Mouse (Mus musculus) liver, embryonic 16.5 days (tissue): Measurements from ENCODE around the gene Tubal3. TPM values are rescaled to one million over a fixed set of nuclear protein-coding genes. Genes with fewer than 3 reads are reported as not detected.

Experiments
- ATAC-seq: fragments of 200-750 bp; cut with Nextera tagmentation; 2 replicates; pipeline ENCODE4 v1.8.0; 2017; ENCODE audit warnings: low read depth, mild to moderate bottlenecking, moderate number of reproducible peaks, moderate library complexity
- H3K27ac ChIP-seq: fragments of 300-500 bp; sonication (generic); 2 replicates; pipeline ENCODE4 v1.5.1; 2014; ENCODE audit warnings: mild to moderate bottlenecking, low read length
- H3K27me3 ChIP-seq: fragments of 300-500 bp; sonication (generic); 2 replicates; pipeline ENCODE4 v1.6.1; 2014; ENCODE audit warnings: low read depth, low read length, mixed read lengths; ENCODE audit not compliant: control insufficient read depth, insufficient read depth
- H3K36me3 ChIP-seq: fragments of 300-500 bp; sonication (generic); 2 replicates; pipeline ENCODE4 v1.6.1; 2014; ENCODE audit warnings: mild to moderate bottlenecking; ENCODE audit not compliant: control insufficient read depth, insufficient read depth
- H3K4me1 ChIP-seq: fragments of 300-500 bp; sonication (generic); 2 replicates; pipeline ENCODE4 v1.6.1; 2014; ENCODE audit warnings: low read depth, low read length, mixed read lengths; ENCODE audit not compliant: control insufficient read depth
- H3K4me2 ChIP-seq: fragments of 300-500 bp; sonication (generic); 2 replicates; pipeline ENCODE4 v1.6.1; 2014; ENCODE audit warnings: low read depth, low read length, mixed read lengths
- H3K4me3 ChIP-seq: fragments of 300-500 bp; sonication (generic); 2 replicates; pipeline ENCODE4 v1.5.1; 2014; ENCODE audit warnings: low read depth, mild to moderate bottlenecking, low read length
- H3K9ac ChIP-seq: fragments of 300-500 bp; sonication (generic); 2 replicates; pipeline ENCODE4 v1.6.1; 2014; ENCODE audit warnings: low read depth, low read length
- H3K9me3 ChIP-seq: fragments of 300-500 bp; sonication (generic); replicated peaks from 2 replicates; pipeline ENCODE4 v1.6.1; 2016; ENCODE audit warnings: low read length; ENCODE audit not compliant: control insufficient read depth
- WGBS: fragments of 180-500 bp; shearing (Covaris S2); extraction: QIAGEN DNeasy Blood & Tissue Kit; methylation state at CpG from one replicate; pipeline ENCODE4 v1.1.7; 2014; ENCODE audit not compliant: insufficient replicate concordance; 5-methylcytosine and 5-hydroxymethylcytosine counted together
- polyA plus RNA-seq: library from polyadenylated mRNA; unstranded; fragments of >200 nt; fragmentation: Nextera tagmentation; extraction: Ambion mirVana; gene quantifications from 2 replicates; pipeline ENCODE4 v1.2.1, GENCODE M21; 2015

Gene Tubal3
- 0.30 TPM in 1 of 2 replicates, not detected in the other for polyA plus RNA-seq

- H3K36me3 ChIP-seq: no peaks in the 10 kb centered on the region; the same call in 1 of the 2 replicates
- H3K4me2 ChIP-seq: peak within 1 kb of the TSS; percentile 67
- peak within 1 kb of the TSS; percentile 90 for H3K4me3 ChIP-seq
- H3K9ac ChIP-seq: peak within 1 kb of the TSS; percentile 90
- no peaks in the 10 kb centered on the region for H3K9me3 ChIP-seq
- H3K4me1 ChIP-seq: peaks cover 8% of the 10 kb centered on the region
- WGBS: under 1% methylated on average over 52 of the region's 52 CpGs
- H3K27me3 ChIP-seq: no peaks in the 10 kb centered on the region
- peak; percentile 96 for ATAC-seq
- peak within 1 kb of the TSS; percentile 66 for H3K27ac ChIP-seq
Measured at GRCm38 (mm10) chr13:3917571-3918311, at the start of gene Tubal3, which contains the start of gene Net1. Gene Tubal3 (plus strand): TSS chr13:3918274. Gene Net1 (minus strand): TSS chr13:3918220.

GRCm38 (mm10) chr13:3869901-3870300 lies 48.2 kb upstream of the Tubal3 start:
- no peak overlapping the region for H3K9ac ChIP-seq
- peak overlapping the region; percentile 45; the same call in 1 of the 2 replicates for H3K27ac ChIP-seq

GRCm38 (mm10) chr13:3872832-3873231 lies 45.2 kb upstream of the Tubal3 start:
- H3K9me3 ChIP-seq: no peaks in the 10 kb centered on the region
- no peak overlapping the region for H3K27ac ChIP-seq
- H3K4me2 ChIP-seq: no peak overlapping the region
- no peak for ATAC-seq
- H3K4me1 ChIP-seq: peaks cover 49% of the 10 kb centered on the region
- 73% methylated on average over 4 of the region's 4 CpGs for WGBS
- no peaks in the 10 kb centered on the region for H3K27me3 ChIP-seq
- H3K36me3 ChIP-seq: no peaks in the 10 kb centered on the region
- no peak overlapping the region for H3K9ac ChIP-seq
- no peak overlapping the region for H3K4me3 ChIP-seq

More at GRCm38 (mm10) chr13:3869901-3870300, 48.2 kb upstream of the Tubal3 start:
- ATAC-seq: no peak
- H3K27me3 ChIP-seq: no peaks in the 10 kb centered on the region
- no peaks in the 10 kb centered on the region for H3K36me3 ChIP-seq
- peaks cover 68% of the 10 kb centered on the region for H3K4me1 ChIP-seq
- no peak overlapping the region for H3K4me3 ChIP-seq
- no peak overlapping the region for H3K4me2 ChIP-seq
- H3K9me3 ChIP-seq: no peaks in the 10 kb centered on the region

- Histone ChIP-seq H3K27ac (no peak overlapping the region), H3K4me2 (no peak overlapping the region), H3K36me3 (peaks cover 13% of the 10 kb centered on the region; the same call in 1 of the 2 replicates), H3K27me3 (no peaks in the 10 kb centered on the region), H3K4me3 (no peak overlapping the region), H3K4me1 (peaks cover 20% of the 10 kb centered on the region), H3K9me3 (no peaks in the 10 kb centered on the region), H3K9ac (no peak overlapping the region)
- WGBS: 88% methylated on average over 6 of the region's 6 CpGs
- ATAC-seq: no peak
Measured at GRCm38 (mm10) chr13:3876448-3876847, 41.6 kb upstream of the Tubal3 start.

GRCm38 (mm10) chr13:3877185-3877584 lies 40.9 kb upstream of the Tubal3 start:
- no peak overlapping the region; the same call in 1 of the 2 replicates for H3K9ac ChIP-seq
- peaks cover 17% of the 10 kb centered on the region for H3K4me1 ChIP-seq
- no peak overlapping the region for H3K4me3 ChIP-seq
- H3K36me3 ChIP-seq: peaks cover 21% of the 10 kb centered on the region; the same call in 1 of the 2 replicates
- WGBS: 59% methylated on average over 6 of the region's 6 CpGs
- H3K4me2 ChIP-seq: no peak overlapping the region
- 0 out of 2 replicates have a peak, but pooled peaks have one; percentile 31 for ATAC-seq
- H3K27ac ChIP-seq: no peak overlapping the region
- no peaks in the 10 kb centered on the region for H3K27me3 ChIP-seq
- H3K9me3 ChIP-seq: no peaks in the 10 kb centered on the region

- Histone ChIP-seq H3K36me3 (peaks cover 22% of the 10 kb centered on the region; the same call in 1 of the 2 replicates), H3K27me3 (no peaks in the 10 kb centered on the region), H3K4me3 (no peak overlapping the region), H3K9ac (no peak overlapping the region), H3K27ac (no peak overlapping the region), H3K9me3 (no peaks in the 10 kb centered on the region), H3K4me1 (peaks cover 11% of the 10 kb centered on the region), H3K4me2 (no peak overlapping the region)
- no peak for ATAC-seq
- 62% methylated on average over 4 of the region's 4 CpGs for WGBS
Measured at GRCm38 (mm10) chr13:3877679-3878220, 40.3 kb upstream of the Tubal3 start.

- WGBS: 83% methylated on average over 7 of the region's 7 CpGs
- Histone ChIP-seq H3K4me1 (peaks cover 9% of the 10 kb centered on the region), H3K9ac (no peak overlapping the region), H3K9me3 (no peaks in the 10 kb centered on the region), H3K27me3 (no peaks in the 10 kb centered on the region), H3K36me3 (peaks cover 53% of the 10 kb centered on the region), H3K4me3 (no peak overlapping the region), H3K27ac (no peak overlapping the region), H3K4me2 (no peak overlapping the region)
- no peak for ATAC-seq
Measured at GRCm38 (mm10) chr13:3886663-3887062, 31.4 kb upstream of the Tubal3 start.

GRCm38 (mm10) chr13:3889111-3889510 lies 29.0 kb upstream of the Tubal3 start:
- no peaks in the 10 kb centered on the region for H3K9me3 ChIP-seq
- ATAC-seq: no peak
- no peak overlapping the region for H3K4me3 ChIP-seq
- no peaks in the 10 kb centered on the region for H3K27me3 ChIP-seq
- no peak overlapping the region for H3K9ac ChIP-seq
- peaks cover 46% of the 10 kb centered on the region for H3K36me3 ChIP-seq
- 84% methylated on average over 3 of the region's 3 CpGs for WGBS
- H3K27ac ChIP-seq: no peak overlapping the region
- H3K4me2 ChIP-seq: peak overlapping the region; percentile 8; the same call in 1 of the 2 replicates
- peaks cover 15% of the 10 kb centered on the region for H3K4me1 ChIP-seq

- no peak for ATAC-seq
- 62% methylated on average over 8 of the region's 8 CpGs for WGBS
- Histone ChIP-seq H3K36me3 (peaks cover 36% of the 10 kb centered on the region), H3K27me3 (no peaks in the 10 kb centered on the region), H3K4me1 (peaks cover 21% of the 10 kb centered on the region), H3K27ac (peak overlapping the region; percentile 16; the same call in 1 of the 2 replicates), H3K9me3 (no peaks in the 10 kb centered on the region), H3K9ac (0 out of 2 replicates have a peak overlapping the region, but pooled peaks have one; percentile 1), H3K4me2 (peak overlapping the region; percentile 64), H3K4me3 (peak overlapping the region; percentile 33)
Measured at GRCm38 (mm10) chr13:3890061-3890460, 28.0 kb upstream of the Tubal3 start.
